Mouse (Mus musculus): ENCODE data around the gene Rgs13. TPM values are rescaled to one million over a fixed set of nuclear protein-coding genes. Genes with fewer than 3 reads are reported as not detected.
"Not testable (repeated sequence)": the region's sequence is repeated elsewhere in the genome, so short reads cannot be mapped to it uniquely, and the experiment has no call there.

Gene Rgs13
- total RNA-seq, 2 experiments from 2014 or later: 0.86 to 1.2 TPM

- no peak for DNase-seq (ENCODE audit: extremely low spot score in 1 of 2, low spot score in 1 of 2)
Observed at GRCm38 (mm10) chr1:144166275-144166674, 10.9 kb downstream of the Rgs13 start.

- no peak for DNase-seq (ENCODE audit: extremely low spot score in 1 of 2, low spot score in 1 of 2)
Observed at GRCm38 (mm10) chr1:144152526-144152925, 24.6 kb downstream of the Rgs13 start.

- DNase-seq (ENCODE audit: extremely low spot score in 1 of 2, low spot score in 1 of 2): no peak
Observed at GRCm38 (mm10) chr1:144152184-144152525, 25.0 kb downstream of the Rgs13 start.

DNA sequence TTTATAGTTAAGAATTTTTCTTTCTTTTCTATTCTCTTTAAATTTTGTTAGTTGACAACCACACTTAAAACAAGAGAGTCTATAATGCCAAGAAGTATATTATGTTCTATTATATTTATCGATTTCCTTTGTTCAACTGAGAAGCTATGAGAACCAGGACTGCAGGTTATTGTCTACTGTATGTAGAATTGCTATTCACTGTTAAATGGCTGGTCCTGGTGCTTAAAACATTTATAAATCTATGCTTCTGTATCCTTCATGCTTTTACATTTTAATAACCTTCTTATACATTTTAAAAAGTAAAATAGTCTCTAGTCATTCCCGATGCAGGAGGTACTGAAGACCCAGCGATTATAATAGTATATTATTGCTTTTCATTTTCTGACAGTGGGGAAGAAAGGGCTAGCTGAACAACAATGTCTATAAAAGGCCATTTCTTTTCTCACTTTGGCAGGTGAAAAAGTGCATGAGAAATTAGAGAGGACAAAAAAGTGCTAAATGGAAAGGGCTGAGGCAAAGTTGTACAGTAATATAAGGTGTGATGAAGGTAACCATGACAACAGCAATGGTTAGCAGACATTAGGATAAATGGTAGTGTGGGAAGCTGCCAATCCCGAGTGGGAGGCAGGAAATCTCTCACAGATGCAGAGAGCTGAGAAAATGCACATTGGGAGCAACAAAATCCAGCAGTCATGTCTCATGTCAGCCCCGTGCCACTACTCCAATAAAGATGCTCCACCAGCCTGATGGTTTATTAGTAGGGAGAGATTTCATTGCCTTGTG, 25.6 kb downstream of the Rgs13 start:
- peak; percentile 9 to 16 for DNase-seq (ENCODE audit: extremely low spot score in 1 of 2, low spot score in 1 of 2)

DNA sequence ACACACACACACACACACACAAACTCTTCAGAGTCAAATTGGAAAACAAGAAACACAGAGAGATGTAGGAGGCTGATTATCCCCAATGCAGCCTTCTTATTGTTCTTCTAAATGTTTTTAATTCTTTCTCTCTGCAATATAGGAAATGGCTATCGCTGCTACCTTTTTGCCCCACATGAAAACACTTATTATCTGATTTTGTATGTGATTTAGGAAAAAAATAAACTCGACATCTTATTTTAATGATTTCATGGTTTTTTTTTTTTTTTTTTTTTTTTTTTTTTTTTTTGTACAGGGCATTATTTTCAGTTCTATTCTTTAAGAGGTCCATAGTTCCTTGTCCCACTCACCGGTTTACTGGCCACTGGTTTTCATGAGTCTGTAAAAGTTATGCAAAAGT, 27.2 kb downstream of the Rgs13 start:
- no peak for DNase-seq (ENCODE audit: extremely low spot score in 1 of 2, low spot score in 1 of 2)

DNA sequence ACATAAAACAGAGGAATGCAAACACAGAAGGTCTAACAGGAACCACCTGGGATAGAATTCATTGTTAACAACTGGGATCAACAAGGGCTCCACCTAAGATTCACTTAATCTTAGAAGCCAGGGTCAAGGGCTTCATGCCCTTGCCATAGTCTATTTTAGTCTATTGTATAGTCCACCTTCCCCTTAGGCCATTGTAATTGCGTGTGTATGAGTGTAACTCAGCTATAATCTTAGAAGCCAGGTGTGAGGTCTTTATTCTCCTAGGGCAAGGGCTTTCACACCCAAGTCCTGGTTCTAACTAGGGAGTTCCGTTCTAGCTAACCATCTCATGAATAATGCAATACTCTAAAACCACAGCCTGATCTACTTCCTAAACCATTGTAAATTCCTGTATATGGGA, 35.8 kb downstream of the Rgs13 start:
- DNase-seq (ENCODE audit: extremely low spot score in 1 of 2, low spot score in 1 of 2): not testable (repeated sequence)

DNA sequence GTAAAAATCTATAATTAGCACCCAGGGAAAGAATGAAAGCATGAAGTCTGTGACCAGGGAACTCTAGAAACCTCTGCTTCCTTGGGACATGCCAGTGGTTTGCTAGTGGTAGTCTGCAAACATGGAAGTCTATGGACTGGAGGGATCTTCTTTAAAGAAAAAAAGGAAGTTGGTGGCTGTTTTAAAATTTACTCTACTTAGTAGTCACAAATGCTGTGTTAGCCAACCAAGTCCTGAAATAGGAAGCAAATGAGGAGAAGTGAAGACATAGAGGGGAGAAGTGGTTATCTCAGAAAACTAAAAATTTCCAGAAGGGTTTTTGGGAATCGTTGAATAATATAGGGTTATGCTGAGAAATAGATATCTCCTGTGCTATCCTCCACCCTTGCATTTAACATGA, 37.3 kb downstream of the Rgs13 start:
- no peak for DNase-seq (ENCODE audit: extremely low spot score in 1 of 2, low spot score in 1 of 2)

GRCm38 (mm10) chr1:144127965-144128364, 49.2 kb downstream of the Rgs13 start:
- DNase-seq (ENCODE audit: extremely low spot score in 1 of 2, low spot score in 1 of 2): no peak

GRCm38 (mm10) chr1:144120042-144120441, 57.1 kb downstream of the Rgs13 start:
- no peak for DNase-seq (ENCODE audit: extremely low spot score in 1 of 2, low spot score in 1 of 2)

DNA sequence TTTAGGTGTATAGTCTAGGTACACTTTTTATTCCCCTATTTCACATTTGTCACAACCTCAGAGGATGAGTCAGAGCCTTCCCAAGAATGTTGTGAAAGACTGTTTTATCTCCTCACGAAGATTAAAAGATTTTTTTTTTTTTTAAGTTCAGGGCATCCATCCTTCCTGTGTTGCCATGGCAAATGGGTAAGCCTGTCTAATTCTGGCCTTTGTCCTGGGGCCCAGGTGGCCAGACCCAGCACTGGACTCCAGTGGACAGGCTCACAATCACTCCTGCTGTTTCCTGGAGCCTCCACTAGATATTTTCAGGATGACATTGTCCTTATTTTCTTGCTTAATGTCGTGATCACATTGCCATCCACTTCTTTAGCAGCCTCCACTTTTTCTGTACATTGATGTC, 57.7 kb downstream of the Rgs13 start:
- DNase-seq (ENCODE audit: extremely low spot score in 1 of 2, low spot score in 1 of 2): no peak

- DNase-seq (ENCODE audit: extremely low spot score in 1 of 2, low spot score in 1 of 2): no peak
Observed at GRCm38 (mm10) chr1:144115848-144116727, 61.1 kb downstream of the Rgs13 start.

DNA sequence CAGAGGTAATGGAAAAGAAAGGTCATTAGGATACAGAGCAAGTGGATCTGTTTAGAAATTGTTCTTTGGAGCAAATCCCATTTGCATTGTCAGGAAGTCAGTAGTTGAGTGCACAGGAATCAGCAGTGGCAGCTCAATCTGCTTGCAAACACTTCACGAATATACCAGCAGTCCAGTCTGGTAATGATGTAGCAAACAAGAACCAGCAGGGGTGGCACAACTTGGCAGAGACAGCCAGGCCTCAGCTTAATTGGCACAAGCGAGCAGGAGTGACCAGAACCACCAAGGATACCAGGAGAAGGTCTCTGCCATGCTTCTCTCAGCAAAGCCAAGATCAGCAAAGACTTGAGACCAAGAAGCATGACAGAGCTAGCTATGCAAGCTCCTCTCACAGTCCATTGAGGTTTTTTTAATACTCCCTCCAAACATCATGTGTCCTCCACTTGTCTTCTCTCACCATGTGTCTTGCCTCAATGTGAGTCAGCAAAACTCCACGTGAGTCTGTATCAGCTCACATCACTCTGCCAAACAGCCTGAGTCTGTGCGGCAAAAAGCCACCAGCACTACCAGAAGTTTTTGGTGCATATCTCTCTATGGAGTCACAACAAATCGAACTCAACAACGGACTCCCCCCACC, 63.6 kb downstream of the Rgs13 start:
- DNase-seq (ENCODE audit: extremely low spot score in 1 of 2, low spot score in 1 of 2): no peak

- no peak for DNase-seq (ENCODE audit: extremely low spot score in 1 of 2, low spot score in 1 of 2)
Observed at GRCm38 (mm10) chr1:144112946-144113345, 64.2 kb downstream of the Rgs13 start.

DNA sequence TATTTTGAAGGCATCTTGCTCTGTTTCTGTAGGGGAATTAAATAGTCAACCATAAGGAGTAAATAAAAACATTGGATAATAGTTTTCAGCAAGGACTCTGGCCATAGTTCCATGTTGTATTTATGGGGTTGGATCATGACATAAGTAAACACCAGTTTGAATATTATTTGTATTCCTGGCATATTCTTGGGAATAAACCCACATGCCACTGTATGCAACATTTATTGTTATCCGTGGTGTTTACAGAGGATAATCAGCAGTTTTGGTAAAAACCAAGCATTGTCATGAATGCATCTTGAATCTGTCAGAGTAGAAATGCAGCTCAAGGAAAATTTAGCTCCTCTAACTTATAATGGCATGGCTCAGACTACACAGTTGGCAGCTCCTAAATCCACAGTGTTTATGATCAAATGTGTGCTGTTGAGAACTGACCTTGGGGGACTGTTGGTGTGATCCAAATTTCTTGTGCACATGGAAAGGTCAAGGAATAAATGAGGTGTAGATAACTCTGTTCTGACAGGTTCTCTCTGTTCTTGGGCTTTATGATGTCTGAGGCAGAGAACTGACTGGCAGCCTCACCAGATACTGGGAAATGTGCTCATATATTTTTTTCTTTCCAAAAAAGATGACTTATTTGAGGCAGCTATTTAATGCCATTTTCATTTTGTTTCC, 78.4 kb downstream of the Rgs13 start:
- DNase-seq (ENCODE audit: extremely low spot score in 1 of 2, low spot score in 1 of 2): no peak

DNA sequence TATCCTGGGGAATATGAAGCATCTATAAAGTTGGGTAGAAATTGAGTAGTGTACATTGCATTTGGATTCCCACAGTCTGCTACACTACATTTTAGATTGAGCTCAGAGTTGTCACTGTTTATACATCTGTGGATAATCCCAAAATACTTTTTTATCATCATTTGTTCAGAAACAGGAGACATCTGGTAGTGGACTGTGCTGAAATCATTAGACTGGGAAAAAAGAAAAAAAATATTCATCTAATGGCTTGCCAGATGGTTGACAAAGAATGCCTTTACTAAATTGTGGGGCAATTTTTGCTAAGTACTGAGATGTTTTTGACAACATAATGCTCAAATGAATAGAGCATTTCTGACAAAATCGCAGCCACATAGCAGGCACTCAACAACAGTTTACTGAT, 86.8 kb downstream of the Rgs13 start:
- no peak for DNase-seq (ENCODE audit: extremely low spot score in 1 of 2, low spot score in 1 of 2)

Other genes with a start within 250 kb of the Rgs13 start
- gene Rgs2, start 173.2 kb downstream of the Rgs13 start, total RNA-seq (2021): 10 to 100 TPM; 39.6 to 39.8 TPM
- gene Rgs1, start 71.9 kb upstream of the Rgs13 start, total RNA-seq (2021): not detected

All from layer of hippocampus, postnatal 25 days (tissue).